ENCODE assay signal across 11 mouse cellular contexts in genomic region chr14:114880291-114880690, GRCm38 (mm10).
DNase-seq lines count a peak whose midpoint lies in the region; ATAC-seq and TF ChIP-seq lines count a peak whose summit lies in the region.
"Had no signal": no experiment of that assay in that cellular context is flagged by ENCODE, and none has a peak within 500 bp of the region (broad histone marks: within the 10 kb centered on the region; RNA-seq: fewer than 3 reads in every experiment).

No protein-coding gene starts in this region.

- WGBS in hindbrain, embryonic 14.5 days = 64% methylated on average over 4 of the region's 4 CpGs
- WGBS in midbrain, embryonic 15.5 days = 58% methylated on average over 4 of the region's 4 CpGs

- no peak for TF ChIP-seq POLR2A in brain, embryonic 14.5 days (IDR thresholded peaks at IDR 0.05; ENCODE audit: borderline replicate concordance, extremely low read depth, insufficient read depth, insufficient read length, poor library complexity, severe bottlenecking)

- no peak for TF ChIP-seq CTCF in brain, embryonic 14.5 days (IDR thresholded peaks at IDR 0.05; ENCODE audit: borderline replicate concordance, extremely low read depth, insufficient read depth, insufficient read length)

- H3K4me3 ChIP-seq in hindbrain, embryonic 14.5 days (replicated peaks; ENCODE audit: low read length) = no peak overlapping the region
- no peak overlapping the region for H3K4me3 ChIP-seq in midbrain, embryonic 15.5 days

- no peaks in the 10 kb centered on the region for H3K36me3 ChIP-seq in hindbrain, embryonic 14.5 days (replicated peaks; ENCODE audit: control insufficient read depth, insufficient read depth)
- H3K36me3 ChIP-seq in midbrain, embryonic 15.5 days (replicated peaks) = no peaks in the 10 kb centered on the region

- H3K27ac ChIP-seq in hindbrain, embryonic 14.5 days = no peak overlapping the region
- no peak overlapping the region for H3K27ac ChIP-seq in midbrain, embryonic 15.5 days

- no peak overlapping the region for H3K4me2 ChIP-seq in hindbrain, embryonic 14.5 days (replicated peaks)
- H3K4me2 ChIP-seq in midbrain, embryonic 15.5 days = no peak overlapping the region

- no peak for ATAC-seq in cerebellum, adult (ENCODE audit: insufficient number of reproducible peaks, low FRiP score, low TSS enrichment)
- ATAC-seq in hindbrain, embryonic 14.5 days (ENCODE audit: low FRiP score) = 0 out of 2 replicates have a peak, but pooled peaks have one; percentile 51
- peak; percentile 72 for ATAC-seq in midbrain, embryonic 15.5 days (replicated peaks)
- no peak for ATAC-seq in megakaryocyte, adult 5-6 weeks (ENCODE audit: poor library complexity, severe bottlenecking)

- no peaks in the 10 kb centered on the region for H3K9me3 ChIP-seq in hindbrain, embryonic 14.5 days (ENCODE audit: control insufficient read depth, low read length)
- no peaks in the 10 kb centered on the region for H3K9me3 ChIP-seq in midbrain, embryonic 15.5 days

- H3K27me3 ChIP-seq in hindbrain, embryonic 14.5 days (ENCODE audit: control insufficient read depth, insufficient read depth, low read length) = no peaks in the 10 kb centered on the region
- H3K27me3 ChIP-seq in midbrain, embryonic 15.5 days (replicated peaks) = no peaks in the 10 kb centered on the region

- no peak overlapping the region for H3K9ac ChIP-seq in hindbrain, embryonic 14.5 days
- no peak overlapping the region for H3K9ac ChIP-seq in midbrain, embryonic 15.5 days

- peak; percentile 11 to 16 for DNase-seq in cerebellum, postnatal 14 days
- DNase-seq in brain, embryonic 14.5 days (ENCODE audit: low read depth) = peak; percentile 58
- DNase-seq in hindbrain, embryonic 14.5 days (ENCODE audit: low spot score) = no peak
- no peak for DNase-seq in thymus, postnatal 10 days (ENCODE audit: low spot score in 2 of 2)
- DNase-seq in B cell, adult 2 months = no peak
- DNase-seq: heart, adult 18-20 months; lung, postnatal 10 days; right cerebral cortex, adult 18-20 months had no signal

- no peaks in the 10 kb centered on the region; the same call in 1 of the 2 replicates for H3K4me1 ChIP-seq in hindbrain, embryonic 14.5 days (replicated peaks; ENCODE audit: control insufficient read depth, insufficient read depth, low read length)
- H3K4me1 ChIP-seq in midbrain, embryonic 15.5 days = no peaks in the 10 kb centered on the region

Comparison
In these comparisons a context has a peak if more than half of its experiments do, and no peak if none do; other contexts are left out.
1. DNase-seq: peak in cerebellum, postnatal 14 days (2 of 2) and brain, embryonic 14.5 days (single experiment); none in hindbrain, embryonic 14.5 days (single experiment), thymus, postnatal 10 days (0 of 2) and B cell, adult 2 months (0 of 2).
2. ATAC-seq: peak in hindbrain, embryonic 14.5 days (single experiment) and midbrain, embryonic 15.5 days (single experiment); none in cerebellum, adult (single experiment) and megakaryocyte, adult 5-6 weeks (single experiment).